Mouse (Mus musculus) ovary, postnatal 10 days (tissue): ENCODE measurements around the gene Olfr815.
"Not testable (repeated sequence)": the region's sequence is repeated elsewhere in the genome, so short reads cannot be mapped to it uniquely, and the experiment has no call there.

ENCODE experiments used
- DNase-seq: peaks from one replicate; pipeline ENCODE4 v3.0.0; 2022; ENCODE audit warnings: low spot score

The Olfr815 gene

GRCm38 (mm10) chr10:129905767-129906166 is at the start of gene Olfr815:
TSS of gene Olfr815 (minus strand) at chr10:129905867.
- DNase-seq = not testable (repeated sequence)

GRCm38 (mm10) chr10:129949000-129949399 is 43.3 kb upstream of the Olfr815 start, which contains the start of gene Olfr818:
TSS of gene Olfr818 (minus strand) at chr10:129949100.
- no peak for DNase-seq

- no peak for DNase-seq
Measured at GRCm38 (mm10) chr10:129915497-129915896, 9.8 kb upstream of the Olfr815 start, which contains the start of gene Olfr816. TSS of gene Olfr816 (minus strand) at chr10:129915597.

GRCm38 (mm10) chr10:129885934-129886333 is 19.7 kb downstream of the Olfr815 start:
- DNase-seq = no peak

GRCm38 (mm10) chr10:129885496-129885895 is 20.2 kb downstream of the Olfr815 start:
- DNase-seq = not testable (repeated sequence)

- DNase-seq = not testable (repeated sequence)
Measured at GRCm38 (mm10) chr10:129879751-129880150, 25.9 kb downstream of the Olfr815 start, which contains the start of gene Olfr814. TSS of gene Olfr814 (minus strand) at chr10:129879851.

GRCm38 (mm10) chr10:129855067-129855466 is 50.6 kb downstream of the Olfr815 start, which contains the start of gene Olfr813:
TSS of gene Olfr813 (plus strand) at chr10:129855367.
- no peak for DNase-seq
